Mouse (Mus musculus): ENCODE measurements around the gene Pus7l. TPM values are rescaled to one million over a fixed set of nuclear protein-coding genes. Genes with fewer than 3 reads are reported as not detected.

The Pus7l gene
- polyA plus RNA-seq, 1 experiment from 2014 or later = 6.1 TPM

GRCm38 (mm10) chr15:94544844-94545243 is 1.5 kb upstream of the Pus7l start:
- no peak for ATAC-seq (ENCODE audit: low read depth)
- no peak overlapping the region for H3K9ac ChIP-seq (ENCODE audit: low read length)
- peaks cover 4% of the 10 kb centered on the region for H3K4me1 ChIP-seq (replicated peaks; ENCODE audit: control insufficient read depth, insufficient read depth, low read length)
- no peaks in the 10 kb centered on the region for H3K27me3 ChIP-seq (ENCODE audit: control insufficient read depth, insufficient read depth, low read depth, low read length)
- H3K27ac ChIP-seq (ENCODE audit: low read length) = no peak overlapping the region
- no peaks in the 10 kb centered on the region for H3K36me3 ChIP-seq (ENCODE audit: control insufficient read depth, insufficient read depth, low read length)
- WGBS = 71% methylated on average over 4 of the region's 4 CpGs
- no peaks in the 10 kb centered on the region; the same call in 1 of the 2 replicates for H3K9me3 ChIP-seq (ENCODE audit: control insufficient read depth, low read length)
- H3K4me2 ChIP-seq (ENCODE audit: low read depth, low read length) = no peak overlapping the region
- no peak overlapping the region for H3K4me3 ChIP-seq (ENCODE audit: low read length)

- H3K9me3 ChIP-seq (ENCODE audit: control insufficient read depth, low read length) = no peaks in the 10 kb centered on the region
- no peaks in the 10 kb centered on the region for H3K27me3 ChIP-seq (ENCODE audit: control insufficient read depth, insufficient read depth, low read depth, low read length)
- peaks cover 4% of the 10 kb centered on the region for H3K4me1 ChIP-seq (replicated peaks; ENCODE audit: control insufficient read depth, insufficient read depth, low read length)
- H3K9ac ChIP-seq (ENCODE audit: low read length) = peak overlapping the region; percentile 82
- no peak for ATAC-seq (ENCODE audit: low read depth)
- H3K36me3 ChIP-seq (ENCODE audit: control insufficient read depth, insufficient read depth, low read length) = no peaks in the 10 kb centered on the region
- peak overlapping the region; percentile 85 for H3K27ac ChIP-seq (ENCODE audit: low read length)
- peak overlapping the region; percentile 84 for H3K4me3 ChIP-seq (ENCODE audit: low read length)
- peak overlapping the region; percentile 85 for H3K4me2 ChIP-seq (ENCODE audit: low read depth, low read length)
- 36% methylated on average over 9 of the region's 9 CpGs for WGBS
Observed at GRCm38 (mm10) chr15:94544052-94544636, 797 bp upstream of the Pus7l start.

- Histone ChIP-seq H3K9ac (ENCODE audit: low read length) (peak overlapping the region; percentile 82), H3K36me3 (ENCODE audit: control insufficient read depth, insufficient read depth, low read length) (0 out of 2 replicates have a peak, but pooled peaks cover 2% of the 10 kb centered on the region), H3K9me3 (ENCODE audit: control insufficient read depth, low read length) (no peaks in the 10 kb centered on the region), H3K27me3 (ENCODE audit: control insufficient read depth, insufficient read depth, low read depth, low read length) (no peaks in the 10 kb centered on the region), H3K27ac (ENCODE audit: low read length) (no peak overlapping the region), H3K4me3 (ENCODE audit: low read length) (peak overlapping the region; percentile 84), H3K4me2 (ENCODE audit: low read depth, low read length) (peak overlapping the region; percentile 85), H3K4me1 (replicated peaks; ENCODE audit: control insufficient read depth, insufficient read depth, low read length) (peaks cover 4% of the 10 kb centered on the region)
- ATAC-seq (ENCODE audit: low read depth) = peak; percentile 85
- WGBS = 4% methylated on average over 22 of the region's 22 CpGs
Observed at GRCm38 (mm10) chr15:94542567-94543408, 559 bp downstream of the Pus7l start.

- WGBS = 84% methylated on average over 3 of the region's 3 CpGs
- ATAC-seq (ENCODE audit: low read depth) = no peak
Observed at GRCm38 (mm10) chr15:94539296-94539695, 4.1 kb downstream of the Pus7l start.

GRCm38 (mm10) chr15:94535521-94535920 is 7.8 kb downstream of the Pus7l start:
- Histone ChIP-seq H3K27ac (ENCODE audit: low read length) (no peak overlapping the region), H3K27me3 (ENCODE audit: control insufficient read depth, insufficient read depth, low read depth, low read length) (no peaks in the 10 kb centered on the region), H3K4me1 (replicated peaks; ENCODE audit: control insufficient read depth, insufficient read depth, low read length) (no peaks in the 10 kb centered on the region), H3K4me2 (ENCODE audit: low read depth, low read length) (no peak overlapping the region), H3K9me3 (ENCODE audit: control insufficient read depth, low read length) (no peaks in the 10 kb centered on the region), H3K9ac (ENCODE audit: low read length) (no peak overlapping the region), H3K36me3 (ENCODE audit: control insufficient read depth, insufficient read depth, low read length) (0 out of 2 replicates have a peak, but pooled peaks cover 2% of the 10 kb centered on the region), H3K4me3 (ENCODE audit: low read length) (no peak overlapping the region)
- WGBS = 78% methylated on average over 7 of the region's 7 CpGs
- ATAC-seq (ENCODE audit: low read depth) = no peak

More at GRCm38 (mm10) chr15:94539296-94539695, 4.1 kb downstream of the Pus7l start:
- no peaks in the 10 kb centered on the region for H3K27me3 ChIP-seq (ENCODE audit: control insufficient read depth, insufficient read depth, low read depth, low read length)
- no peak overlapping the region for H3K9ac ChIP-seq (ENCODE audit: low read length)
- no peak overlapping the region for H3K4me2 ChIP-seq (ENCODE audit: low read depth, low read length)
- H3K36me3 ChIP-seq (ENCODE audit: control insufficient read depth, insufficient read depth, low read length) = 0 out of 2 replicates have a peak, but pooled peaks cover 2% of the 10 kb centered on the region
- H3K4me3 ChIP-seq (ENCODE audit: low read length) = no peak overlapping the region
- H3K27ac ChIP-seq (ENCODE audit: low read length) = no peak overlapping the region
- H3K9me3 ChIP-seq (ENCODE audit: control insufficient read depth, low read length) = no peaks in the 10 kb centered on the region
- peaks cover 4% of the 10 kb centered on the region for H3K4me1 ChIP-seq (replicated peaks; ENCODE audit: control insufficient read depth, insufficient read depth, low read length)

GRCm38 (mm10) chr15:94532956-94533355 is 10.4 kb downstream of the Pus7l start:
- no peak for ATAC-seq (ENCODE audit: low read depth)
- WGBS = 81% methylated on average over 6 of the region's 6 CpGs

GRCm38 (mm10) chr15:94532306-94532705 is 11.0 kb downstream of the Pus7l start:
- 61% methylated on average over 5 of the region's 5 CpGs for WGBS
- H3K36me3 ChIP-seq (ENCODE audit: control insufficient read depth, insufficient read depth, low read length) = no peaks in the 10 kb centered on the region

More at GRCm38 (mm10) chr15:94532956-94533355, 10.4 kb downstream of the Pus7l start:
- H3K9ac ChIP-seq (ENCODE audit: low read length) = no peak overlapping the region
- no peaks in the 10 kb centered on the region for H3K4me1 ChIP-seq (replicated peaks; ENCODE audit: control insufficient read depth, insufficient read depth, low read length)
- no peak overlapping the region for H3K4me2 ChIP-seq (ENCODE audit: low read depth, low read length)
- no peaks in the 10 kb centered on the region for H3K9me3 ChIP-seq (ENCODE audit: control insufficient read depth, low read length)
- H3K4me3 ChIP-seq (ENCODE audit: low read length) = no peak overlapping the region
- H3K27ac ChIP-seq (ENCODE audit: low read length) = no peak overlapping the region
- no peaks in the 10 kb centered on the region for H3K27me3 ChIP-seq (ENCODE audit: control insufficient read depth, insufficient read depth, low read depth, low read length)
- no peaks in the 10 kb centered on the region for H3K36me3 ChIP-seq (ENCODE audit: control insufficient read depth, insufficient read depth, low read length)

GRCm38 (mm10) chr15:94530519-94530918 is 12.8 kb downstream of the Pus7l start:
- no peaks in the 10 kb centered on the region for H3K4me1 ChIP-seq (replicated peaks; ENCODE audit: control insufficient read depth, insufficient read depth, low read length)
- no peak overlapping the region for H3K4me2 ChIP-seq (ENCODE audit: low read depth, low read length)
- no peak for ATAC-seq (ENCODE audit: low read depth)
- H3K27ac ChIP-seq (ENCODE audit: low read length) = no peak overlapping the region
- H3K9ac ChIP-seq (ENCODE audit: low read length) = no peak overlapping the region
- no peaks in the 10 kb centered on the region for H3K36me3 ChIP-seq (ENCODE audit: control insufficient read depth, insufficient read depth, low read length)
- no peaks in the 10 kb centered on the region for H3K27me3 ChIP-seq (ENCODE audit: control insufficient read depth, insufficient read depth, low read depth, low read length)
- WGBS = 52% methylated on average over 3 of the region's 3 CpGs
- no peak overlapping the region for H3K4me3 ChIP-seq (ENCODE audit: low read length)
- H3K9me3 ChIP-seq (ENCODE audit: control insufficient read depth, low read length) = no peaks in the 10 kb centered on the region

More at GRCm38 (mm10) chr15:94532306-94532705, 11.0 kb downstream of the Pus7l start:
- no peak for ATAC-seq (ENCODE audit: low read depth)
- no peaks in the 10 kb centered on the region for H3K4me1 ChIP-seq (replicated peaks; ENCODE audit: control insufficient read depth, insufficient read depth, low read length)
- H3K9ac ChIP-seq (ENCODE audit: low read length) = no peak overlapping the region
- no peaks in the 10 kb centered on the region for H3K27me3 ChIP-seq (ENCODE audit: control insufficient read depth, insufficient read depth, low read depth, low read length)
- H3K27ac ChIP-seq (ENCODE audit: low read length) = no peak overlapping the region
- H3K9me3 ChIP-seq (ENCODE audit: control insufficient read depth, low read length) = no peaks in the 10 kb centered on the region
- H3K4me2 ChIP-seq (ENCODE audit: low read depth, low read length) = no peak overlapping the region
- H3K4me3 ChIP-seq (ENCODE audit: low read length) = no peak overlapping the region

GRCm38 (mm10) chr15:94524956-94525355 is 18.4 kb downstream of the Pus7l start:
- H3K27ac ChIP-seq (ENCODE audit: low read length) = no peak overlapping the region
- H3K9ac ChIP-seq (ENCODE audit: low read length) = no peak overlapping the region
- H3K4me1 ChIP-seq (replicated peaks; ENCODE audit: control insufficient read depth, insufficient read depth, low read length) = no peaks in the 10 kb centered on the region
- no peak overlapping the region for H3K4me2 ChIP-seq (ENCODE audit: low read depth, low read length)
- WGBS = 76% methylated on average over 12 of the region's 12 CpGs
- H3K36me3 ChIP-seq (ENCODE audit: control insufficient read depth, insufficient read depth, low read length) = no peaks in the 10 kb centered on the region; the same call in 1 of the 2 replicates
- no peaks in the 10 kb centered on the region for H3K27me3 ChIP-seq (ENCODE audit: control insufficient read depth, insufficient read depth, low read depth, low read length)
- no peak for ATAC-seq (ENCODE audit: low read depth)
- no peaks in the 10 kb centered on the region for H3K9me3 ChIP-seq (ENCODE audit: control insufficient read depth, low read length)
- H3K4me3 ChIP-seq (ENCODE audit: low read length) = no peak overlapping the region
